Mouse (Mus musculus): Measurements from ENCODE around the gene Rpusd2. TPM values are rescaled to one million over a fixed set of nuclear protein-coding genes. Genes with fewer than 3 reads are reported as not detected.

Rpusd2 gene
- total RNA-seq, 2 experiments from 2014 or later: 5.0 to 5.1 TPM

- DNase-seq: no peak
Observed at GRCm38 (mm10) chr2:119032191-119032590, 2.4 kb upstream of the Rpusd2 start.

GRCm38 (mm10) chr2:119035397-119035745 lies 781 bp downstream of the Rpusd2 start:
- DNase-seq: no peak

- no peak for DNase-seq
Observed at GRCm38 (mm10) chr2:119040882-119041281, 6.3 kb downstream of the Rpusd2 start.

GRCm38 (mm10) chr2:119045163-119045562 lies 10.6 kb downstream of the Rpusd2 start:
- DNase-seq: no peak

GRCm38 (mm10) chr2:119046649-119047611 lies 12.3 kb downstream of the Rpusd2 start, which contains the start of gene Knl1:
Gene Knl1, plus strand, starts transcription at chr2:119047119.
- DNase-seq: peak; percentile 88 to 91

GRCm38 (mm10) chr2:119047849-119048248 lies 13.3 kb downstream of the Rpusd2 start:
- no peak for DNase-seq

GRCm38 (mm10) chr2:119050132-119050650 lies 15.6 kb downstream of the Rpusd2 start:
- DNase-seq: no peak

- no peak for DNase-seq
Observed at GRCm38 (mm10) chr2:119060139-119060538, 25.5 kb downstream of the Rpusd2 start.

- DNase-seq: no peak
Observed at GRCm38 (mm10) chr2:119072397-119072796, 37.8 kb downstream of the Rpusd2 start.

- no peak for DNase-seq
Observed at GRCm38 (mm10) chr2:119086156-119086555, 51.6 kb downstream of the Rpusd2 start.

Other genes with a start within 250 kb of the Rpusd2 start
- 1 to 10 TPM; 5.8 to 6.6 TPM for gene Knstrn, start 220.8 kb upstream of the Rpusd2 start, total RNA-seq (2021)
- 100 to 1,000 TPM; 171 to 443 TPM for gene Ivd, start 172.8 kb upstream of the Rpusd2 start, total RNA-seq (2021)
- gene Bahd1, start 134.4 kb upstream of the Rpusd2 start, total RNA-seq (2021): 10 to 100 TPM; 40.3 to 42.3 TPM
- gene Chst14, start 108.3 kb upstream of the Rpusd2 start, total RNA-seq (2021): 10 to 100 TPM in 1 of 2 experiments, 1 to 10 TPM in 1; 9.7 to 15.0 TPM
- 10 to 100 TPM; 16.7 to 18.8 TPM for gene Ccdc32, start 5.4 kb upstream of the Rpusd2 start, total RNA-seq (2021)
- gene Knl1, start 12.3 kb downstream of the Rpusd2 start, total RNA-seq (2021): 1 to 10 TPM; 2.1 to 2.4 TPM
- gene Rad51, start 78.0 kb downstream of the Rpusd2 start, total RNA-seq (2021): 1 to 10 TPM; 2.2 to 3.3 TPM
- gene Rmdn3, start 122.2 kb downstream of the Rpusd2 start, total RNA-seq (2021): 10 to 100 TPM; 63.6 to 65.0 TPM
- gene Gchfr, start 133.0 kb downstream of the Rpusd2 start, total RNA-seq (2021): 10 to 100 TPM; 16.1 to 23.8 TPM
- under 1 TPM; 0.13 TPM for gene Gm14137, start 139.7 kb downstream of the Rpusd2 start, total RNA-seq (2021)
- gene Zfyve19, start 173.8 kb downstream of the Rpusd2 start, total RNA-seq (2021): 10 to 100 TPM; 30.2 to 30.5 TPM
- gene Dnajc17, start 174.0 kb downstream of the Rpusd2 start, total RNA-seq (2021): 10 to 100 TPM; 14.4 to 14.6 TPM
- not detected for gene Ppp1r14d, start 195.1 kb downstream of the Rpusd2 start, total RNA-seq (2021)
- 1 to 10 TPM; 3.4 to 3.8 TPM for gene Spint1, start 202.6 kb downstream of the Rpusd2 start, total RNA-seq (2021)
- gene Rhov, start 236.5 kb downstream of the Rpusd2 start, total RNA-seq (2021): under 1 TPM; 0.36 to 0.60 TPM